7 mouse cellular contexts compared by ENCODE assay signal in genomic region chr2:148478141-148478701, GRCm38 (mm10). TPM values are rescaled to one million over a fixed set of nuclear protein-coding genes. Genes with fewer than 3 reads are reported as not detected.
DNase-seq lines count a peak whose midpoint lies in the region; ATAC-seq and TF ChIP-seq lines count a peak whose summit lies in the region.

No protein-coding gene starts in this region.

- peak; percentile 96 for ATAC-seq in hindbrain, postnatal 0 days

- H3K27ac ChIP-seq in hindbrain, postnatal 0 days = peak overlapping the region; percentile 66

- no peak for TF ChIP-seq CTCF in hindbrain, postnatal 0 days (IDR thresholded peaks at IDR 0.05; ENCODE audit: low read depth)

- DNase-seq in adipocyte (ENCODE audit: low spot score) = peak; percentile 87
- peak; percentile 44 for DNase-seq in brain, adult 2 months (ENCODE audit: low read depth, low spot score)
- DNase-seq in gastrocnemius, postnatal 25 days = peak; percentile 80
- DNase-seq in hindbrain, postnatal 0 days (ENCODE audit: low spot score) = peak; percentile 75
- peak; percentile 65 for DNase-seq in lung, postnatal 14 days
- DNase-seq in testis, postnatal 10 days (ENCODE audit: low spot score) = peak; percentile 44
- no peak for DNase-seq in thymus, postnatal 36 days

- no peak overlapping the region for H3K4me3 ChIP-seq in hindbrain, postnatal 0 days (ENCODE audit: low read length)

- H3K36me3 ChIP-seq in hindbrain, postnatal 0 days (ENCODE audit: insufficient read depth, low read length) = no peaks in the 10 kb centered on the region

- WGBS in hindbrain, postnatal 0 days = 25% methylated on average over 3 of the region's 3 CpGs

- no peak overlapping the region for H3K9ac ChIP-seq in hindbrain, postnatal 0 days (replicated peaks; ENCODE audit: low read length)

- no peak overlapping the region for H3K4me2 ChIP-seq in hindbrain, postnatal 0 days (ENCODE audit: low read depth, low read length)

- no peaks in the 10 kb centered on the region for H3K27me3 ChIP-seq in hindbrain, postnatal 0 days (ENCODE audit: insufficient read depth, low read length)

- no peaks in the 10 kb centered on the region; the same call in 1 of the 2 replicates for H3K4me1 ChIP-seq in hindbrain, postnatal 0 days (ENCODE audit: insufficient read depth, low read length)

- H3K9me3 ChIP-seq in hindbrain, postnatal 0 days (ENCODE audit: low read length) = no peaks in the 10 kb centered on the region

RNA-seq across cellular contexts. Expression of gene Cd93, which starts 34.9 kb away (rescaled TPM):
- 10 to 100 TPM; 19.4 to 23.0 TPM for total RNA-seq in gastrocnemius, postnatal 25 days (2021)
- total RNA-seq in hindbrain, postnatal 0 days (2014; rRNA removed) = 21.5 and 24.3 TPM in 2 replicates
- polyA plus RNA-seq in hindbrain, postnatal 0 days (2015; fragmentation: Nextera tagmentation; extraction: Ambion mirVana) = 5.0 and 5.3 TPM in 2 replicates

Comparison
In these comparisons a context has a peak if more than half of its experiments do, and no peak if none do; other contexts are left out.
1. DNase-seq: peak in adipocyte (single experiment), brain, adult 2 months (single experiment), gastrocnemius, postnatal 25 days (single experiment), hindbrain, postnatal 0 days (single experiment), lung, postnatal 14 days (single experiment) and testis, postnatal 10 days (single experiment); none in thymus, postnatal 36 days (0 of 2).